Mouse (Mus musculus): ENCODE data around the gene Lrig1.
A peak's percentile ranks its signal among the peaks of the same experiment; 100 is the strongest.

Lrig1 gene

DNA sequence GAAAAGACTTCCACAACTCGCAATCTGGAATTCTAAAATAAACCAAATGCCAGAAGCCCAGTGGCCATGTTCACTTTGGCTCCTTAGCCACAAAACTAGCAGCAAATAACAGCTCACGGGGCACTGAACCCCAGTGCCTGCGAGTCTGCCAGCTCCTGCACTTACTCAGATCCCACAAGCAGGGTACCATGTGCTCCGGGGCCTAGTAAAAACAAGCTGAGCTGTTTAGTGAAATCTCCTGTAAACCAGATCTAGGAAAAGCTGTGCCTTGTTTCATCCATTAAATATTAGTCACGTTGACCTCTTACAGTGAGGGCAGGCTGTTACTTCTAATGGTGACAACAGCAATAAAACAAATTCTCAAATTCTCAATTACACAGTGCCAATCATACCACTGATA lies 81.3 kb downstream of the Lrig1 start:
- DNase-seq (ENCODE audit: low spot score in 2 of 2) = no peak

DNA sequence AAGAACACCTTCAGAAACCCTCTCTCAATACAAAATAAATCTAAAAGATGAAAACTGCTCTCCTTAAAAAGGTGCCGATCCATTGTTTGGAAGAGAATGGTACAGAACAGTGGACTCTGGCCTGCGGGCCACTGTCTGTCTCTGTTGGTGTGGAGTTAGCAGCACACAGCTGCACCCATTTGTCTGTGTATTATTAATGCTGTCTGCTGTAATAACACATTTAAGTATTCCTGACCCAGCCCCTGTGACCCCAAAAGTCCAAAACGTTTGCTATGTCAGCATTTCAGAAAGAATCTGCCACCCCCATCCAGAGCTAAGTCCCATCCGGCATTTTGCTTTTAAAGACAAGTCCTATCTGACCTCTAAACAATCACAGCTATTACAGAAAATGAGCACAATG lies 84.0 kb downstream of the Lrig1 start:
- no peak for DNase-seq (ENCODE audit: low spot score in 2 of 2)

DNA sequence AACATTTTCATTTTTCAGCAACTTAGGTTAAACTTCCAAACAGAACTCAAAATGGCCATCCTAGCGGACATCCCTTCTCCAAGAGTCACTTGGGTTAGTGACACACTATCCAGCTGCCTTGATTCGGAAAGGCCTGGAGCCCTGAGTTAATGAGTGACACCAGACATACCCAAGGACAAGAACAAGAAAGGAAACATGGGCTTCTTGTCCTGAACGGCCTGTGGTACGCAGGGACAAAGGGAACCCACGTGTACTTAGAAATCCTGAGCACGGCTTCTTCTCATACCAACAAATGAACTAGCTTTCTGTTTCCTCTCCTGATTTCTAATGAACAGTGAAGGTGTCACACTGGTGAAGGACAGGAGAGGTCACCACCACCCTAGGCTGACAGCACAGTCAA lies 85.6 kb downstream of the Lrig1 start:
- no peak for DNase-seq (ENCODE audit: low spot score in 2 of 2)

DNA sequence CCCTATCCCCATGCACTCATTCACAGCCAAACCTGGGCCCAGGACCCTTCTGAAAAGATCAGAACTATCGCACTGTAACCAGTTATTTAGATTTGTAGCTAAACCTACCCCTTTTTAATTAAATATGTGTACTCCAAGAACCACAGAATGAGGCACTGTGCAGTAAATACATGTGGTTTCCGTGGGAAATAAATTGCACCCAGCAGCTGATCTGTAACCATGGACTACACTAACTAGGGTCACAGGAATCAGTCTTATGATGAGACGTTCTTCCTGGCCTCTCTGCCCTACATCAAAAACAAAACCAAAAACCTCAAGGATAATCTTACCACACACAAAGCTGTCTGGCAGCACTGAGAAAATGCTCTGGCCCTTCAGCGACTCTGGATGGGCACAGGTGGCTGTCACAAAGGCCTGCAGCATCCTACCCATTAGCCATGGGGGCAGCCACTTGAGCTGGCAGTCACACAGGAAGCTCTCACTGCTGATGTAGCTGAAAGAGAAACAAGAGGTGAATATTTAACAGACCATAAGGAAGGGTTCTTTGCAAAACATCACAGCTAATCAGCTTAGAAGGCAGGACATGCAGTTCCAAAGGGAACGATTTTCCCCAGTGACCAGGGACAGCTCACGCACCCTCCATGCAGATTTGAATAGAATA lies 86.6 kb downstream of the Lrig1 start:
- no peak for DNase-seq (ENCODE audit: low spot score in 2 of 2)

DNA sequence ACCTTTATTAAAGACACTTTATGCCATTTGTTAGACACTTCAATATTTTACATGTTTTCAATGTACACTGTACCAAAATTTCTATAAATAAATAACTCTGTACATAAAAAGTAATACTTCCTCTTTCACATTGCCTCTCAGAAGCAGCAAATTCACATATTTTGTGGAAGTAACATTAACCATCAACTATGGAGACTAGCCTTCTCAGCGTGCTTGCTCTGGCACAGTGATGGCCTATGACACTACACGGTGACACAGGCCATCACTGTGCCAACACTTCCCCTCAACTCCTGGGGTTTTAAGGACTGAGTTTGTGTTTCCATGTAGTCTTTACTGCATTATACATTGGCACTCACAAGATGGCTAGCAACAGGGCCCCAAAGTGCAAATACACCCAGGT lies 95.4 kb downstream of the Lrig1 start:
- DNase-seq (ENCODE audit: low spot score in 2 of 2) = no peak

DNA sequence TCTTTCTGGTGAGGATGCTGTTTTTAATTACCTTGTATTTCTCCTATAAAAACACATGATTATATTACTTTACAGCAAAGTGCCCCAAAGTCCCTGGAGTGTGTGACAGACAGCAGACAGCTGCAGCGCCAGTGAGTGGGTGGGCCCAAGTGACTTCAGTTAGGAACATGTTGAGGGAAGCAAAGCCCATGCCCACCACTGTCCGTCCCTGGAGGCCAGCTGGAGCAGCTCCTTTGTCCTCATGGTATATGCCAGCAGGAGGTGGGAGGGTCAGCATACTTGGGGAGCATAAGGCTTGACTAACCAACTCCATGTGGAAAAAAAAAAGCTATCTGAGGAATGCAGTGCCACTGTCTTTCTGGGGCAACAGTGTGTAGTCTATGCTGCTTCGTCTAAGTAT lies 95.9 kb downstream of the Lrig1 start:
- no peak for DNase-seq (ENCODE audit: low spot score in 2 of 2)

DNA sequence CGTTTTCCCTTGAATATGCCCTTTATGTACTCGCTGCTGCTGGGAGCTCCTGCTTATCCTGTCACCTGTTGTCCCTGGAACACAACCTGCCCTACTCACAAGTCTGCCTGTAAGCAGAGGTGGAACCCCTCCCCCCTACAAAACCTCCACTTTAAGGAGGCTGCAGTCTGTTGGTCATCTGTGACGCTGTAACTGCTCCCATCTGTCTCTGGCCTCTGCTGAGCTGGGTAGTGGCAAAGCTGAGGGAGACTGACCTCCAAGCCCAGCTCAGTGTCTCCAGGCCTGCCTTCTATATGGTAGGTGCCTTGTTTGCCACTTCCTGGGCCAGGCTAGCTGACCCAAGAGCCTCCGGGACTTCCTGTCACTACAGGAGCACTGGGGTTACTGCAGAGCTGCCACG lies 98.1 kb downstream of the Lrig1 start:
- no peak for DNase-seq (ENCODE audit: low spot score in 2 of 2)

DNA sequence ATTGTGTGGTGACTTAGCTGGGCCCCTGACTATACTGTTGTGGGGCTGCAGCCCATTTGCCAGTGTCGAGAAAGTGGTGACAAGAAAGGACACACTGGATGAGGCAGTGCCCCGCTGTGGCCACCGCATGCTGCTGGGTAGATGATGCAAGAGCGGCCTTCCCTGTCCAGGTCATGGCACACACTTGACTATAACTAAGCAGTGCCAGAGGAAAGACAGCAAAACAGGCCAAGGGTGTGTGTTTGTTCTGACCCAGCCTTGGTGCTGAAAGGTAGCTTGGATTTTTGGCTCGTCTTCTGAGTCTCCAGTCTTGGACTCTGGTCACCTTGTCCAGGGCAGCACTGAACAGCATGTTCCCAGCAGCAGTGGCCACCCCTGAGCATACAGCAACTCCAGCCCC lies 98.9 kb downstream of the Lrig1 start:
- no peak for DNase-seq (ENCODE audit: low spot score in 2 of 2)

DNA sequence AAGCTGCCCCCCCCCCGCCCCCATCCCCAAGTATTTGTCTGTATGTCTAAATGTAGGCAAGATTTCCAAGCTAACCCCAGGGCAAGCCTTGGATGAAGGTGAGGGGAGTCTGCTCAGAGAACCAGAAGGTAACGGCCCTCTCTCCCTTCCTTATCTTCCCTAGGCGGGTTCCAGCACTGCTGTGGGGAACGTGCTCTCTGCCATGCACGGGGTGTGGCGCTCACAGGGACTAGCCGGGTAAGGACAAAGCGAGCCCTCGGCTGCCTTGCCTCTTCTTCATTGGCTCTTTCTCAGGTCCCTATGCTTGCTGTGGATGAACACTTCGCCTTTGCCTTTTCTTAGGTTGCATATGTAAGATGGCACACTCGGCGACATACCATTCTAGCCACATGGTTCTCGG lies 100.9 kb downstream of the Lrig1 start:
- DNase-seq (ENCODE audit: low spot score in 2 of 2) = no peak

DNA sequence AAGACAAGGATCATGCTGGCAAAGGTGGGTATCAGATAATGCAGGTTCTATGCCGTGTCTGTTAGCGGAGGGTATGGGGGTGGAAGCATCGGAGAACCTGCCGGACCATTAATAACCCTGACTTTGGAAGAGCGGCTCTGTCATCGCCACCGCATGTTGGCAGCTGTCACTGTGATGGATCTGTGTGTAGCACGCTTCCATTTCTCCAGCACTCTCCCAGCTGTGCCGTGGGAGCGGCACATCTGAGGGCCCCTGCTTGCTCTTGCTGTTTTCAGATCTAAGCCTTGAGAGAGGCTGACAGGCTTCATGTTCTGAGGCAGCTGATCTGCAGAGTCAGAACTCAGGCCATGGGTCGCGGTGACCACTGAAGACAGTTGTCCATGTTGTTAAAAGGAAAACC lies 101.5 kb downstream of the Lrig1 start:
- DNase-seq (ENCODE audit: low spot score in 2 of 2) = no peak

DNA sequence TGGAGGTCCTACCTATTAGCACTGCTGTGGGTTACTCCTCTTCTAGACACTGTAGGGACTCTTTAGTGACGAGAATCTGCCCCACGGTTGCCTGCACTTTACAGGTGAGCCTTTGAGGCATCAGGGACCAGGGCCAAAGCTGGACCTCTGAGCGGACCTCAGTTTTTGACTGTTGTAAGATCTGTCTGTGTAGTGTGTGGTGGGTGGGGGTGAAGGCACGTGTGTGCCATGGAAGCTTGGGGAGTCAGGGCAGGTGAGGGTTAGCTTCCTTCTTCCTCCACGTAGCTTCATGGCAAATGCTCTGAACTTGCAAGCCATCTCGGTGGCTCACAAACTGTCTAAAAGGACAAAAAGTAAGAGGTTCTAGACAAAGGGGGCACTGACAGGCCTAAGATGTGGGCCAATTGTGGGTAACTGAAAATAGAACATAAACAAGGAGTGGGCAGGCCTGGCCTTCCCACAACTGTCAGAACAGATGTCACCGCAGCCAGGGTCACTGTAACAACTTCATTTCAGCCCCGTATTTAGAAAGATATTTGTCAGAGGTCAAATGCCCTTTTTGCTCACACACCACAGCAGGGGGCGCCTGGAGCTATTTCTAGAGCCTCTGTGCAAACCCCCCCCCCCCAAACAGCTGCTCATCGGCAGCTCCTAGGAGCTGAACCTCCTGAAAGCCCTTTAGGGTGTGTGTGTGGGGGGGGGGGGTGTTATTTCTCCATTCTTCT lies 103.0 kb downstream of the Lrig1 start:
- peak in 1 of 2 experiments; percentile 39 for DNase-seq (ENCODE audit: low spot score in 2 of 2)

DNA sequence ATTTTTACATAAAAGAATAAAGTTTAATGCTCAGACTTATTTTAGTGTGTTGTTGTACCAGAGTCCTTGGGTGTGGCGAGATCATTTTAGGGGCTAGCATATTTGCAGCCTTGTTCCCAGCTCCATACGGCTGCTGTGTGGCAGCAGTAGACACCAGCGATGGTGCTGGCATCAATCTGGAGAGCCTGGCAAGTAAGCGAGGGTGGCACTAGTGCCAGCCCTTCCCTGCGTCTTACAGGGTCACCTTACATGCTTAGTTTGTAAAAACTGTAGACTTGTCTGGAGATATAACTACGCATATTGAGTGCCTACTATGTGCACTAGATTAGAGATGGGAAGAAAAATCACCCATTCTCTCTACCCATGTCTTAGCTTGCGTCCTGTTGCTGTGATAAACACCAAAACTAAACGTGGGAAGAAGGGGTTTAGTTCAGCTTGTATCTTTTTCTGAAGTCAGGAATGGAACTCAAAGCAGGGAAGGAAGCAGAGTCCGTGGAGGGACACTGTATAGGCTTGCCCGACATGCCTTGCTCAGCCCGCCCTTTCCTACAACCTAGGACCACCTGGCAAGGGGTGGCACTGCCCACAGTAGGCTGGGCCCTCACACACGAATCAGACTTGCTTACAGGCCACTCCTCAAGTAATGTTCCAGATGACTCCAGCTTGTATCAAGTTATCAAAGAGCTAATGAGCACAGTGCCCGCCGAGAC lies 103.8 kb downstream of the Lrig1 start:
- DNase-seq (ENCODE audit: low spot score in 2 of 2) = no peak

DNA sequence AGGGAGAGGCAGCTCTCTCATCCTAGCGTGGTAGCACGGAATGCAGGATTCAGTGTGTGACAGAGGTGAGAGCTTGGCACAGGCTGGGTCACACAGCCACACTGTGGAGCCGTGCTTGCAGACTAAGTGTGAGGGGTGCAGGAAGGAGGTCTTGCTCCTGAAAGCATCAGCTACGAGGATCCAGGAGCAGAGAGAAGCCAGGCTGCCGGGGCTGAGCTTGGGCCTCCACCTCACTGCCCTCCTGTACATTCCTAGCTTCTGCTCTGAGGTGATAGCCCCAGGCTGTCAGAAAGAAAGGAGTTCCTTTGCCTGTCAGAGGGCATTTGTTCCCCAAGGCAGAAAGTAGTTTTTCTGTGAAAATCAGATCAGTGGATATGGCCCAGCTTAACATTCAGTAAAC lies 104.8 kb downstream of the Lrig1 start:
- DNase-seq (ENCODE audit: low spot score in 2 of 2) = no peak

DNA sequence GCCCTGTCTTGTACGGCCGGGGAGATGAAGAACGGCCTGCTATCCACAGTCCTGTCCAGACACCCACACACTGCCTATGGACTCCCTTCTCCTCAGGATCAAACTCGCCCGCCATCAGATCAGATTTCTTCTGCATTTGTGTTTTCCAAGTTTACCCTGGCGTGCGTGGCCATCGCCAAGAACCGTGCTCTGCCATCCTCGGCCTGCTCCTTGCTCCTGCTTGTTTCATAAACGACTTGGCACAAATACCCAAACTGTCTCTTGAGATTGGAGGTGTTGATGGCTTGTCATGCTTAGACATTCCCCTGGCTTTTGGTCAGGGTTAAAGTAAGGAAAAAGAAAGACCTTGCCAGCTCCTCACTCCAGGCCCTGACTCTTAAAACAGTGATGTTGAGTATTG lies 105.2 kb downstream of the Lrig1 start:
- peak in 1 of 2 experiments; percentile 1 for DNase-seq (ENCODE audit: low spot score in 2 of 2)

DNA sequence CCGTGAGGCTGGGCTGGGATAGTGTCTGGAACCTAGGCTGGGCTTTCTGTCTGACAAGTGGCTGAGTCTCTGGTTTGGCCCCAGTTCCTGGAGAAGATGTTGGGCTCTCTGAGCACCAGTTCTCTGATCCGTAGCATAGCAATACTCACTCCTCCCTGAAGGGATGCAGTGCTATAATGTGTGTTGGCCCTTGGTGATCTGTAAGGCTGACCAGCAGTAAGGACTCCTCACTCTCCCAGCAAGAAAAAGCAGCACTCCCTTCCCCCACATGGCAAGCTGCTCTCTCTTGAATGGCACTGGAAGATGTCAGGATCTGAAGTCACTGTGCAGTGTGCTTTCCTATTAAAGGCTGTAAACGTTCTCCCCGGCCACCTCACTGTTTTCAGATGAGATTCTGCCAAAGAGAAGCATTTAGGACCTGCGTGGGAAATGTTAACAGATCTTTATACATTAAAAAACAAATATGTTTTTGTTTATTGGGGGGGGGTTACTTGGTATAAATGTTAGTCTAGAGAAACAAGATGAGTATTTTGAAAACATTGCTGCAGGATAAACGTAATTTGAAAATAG lies 105.8 kb downstream of the Lrig1 start:
- DNase-seq (ENCODE audit: low spot score in 2 of 2) = peak in 1 of 2 experiments; percentile 1

DNA sequence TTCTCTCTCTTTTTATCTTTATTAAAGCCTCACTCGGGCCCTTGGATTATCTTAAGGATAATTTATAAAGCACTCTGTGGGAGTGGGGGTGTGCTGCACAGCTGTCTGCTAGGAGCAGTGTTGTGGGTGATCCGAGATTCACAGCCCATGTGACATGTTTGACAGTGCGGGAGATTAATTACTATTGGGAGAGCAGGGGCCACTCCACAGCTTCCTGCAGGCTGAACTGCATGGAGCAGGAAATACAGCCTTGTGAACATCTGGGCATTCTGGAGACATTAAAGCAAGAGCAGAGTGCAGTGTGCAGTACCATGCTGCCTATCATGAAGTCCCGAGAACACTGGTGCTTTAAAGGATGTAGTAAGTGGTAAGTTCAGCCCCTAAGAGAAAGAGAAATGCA lies 107.2 kb downstream of the Lrig1 start:
- peak in 1 of 2 experiments; percentile 1 for DNase-seq (ENCODE audit: low spot score in 2 of 2)

DNA sequence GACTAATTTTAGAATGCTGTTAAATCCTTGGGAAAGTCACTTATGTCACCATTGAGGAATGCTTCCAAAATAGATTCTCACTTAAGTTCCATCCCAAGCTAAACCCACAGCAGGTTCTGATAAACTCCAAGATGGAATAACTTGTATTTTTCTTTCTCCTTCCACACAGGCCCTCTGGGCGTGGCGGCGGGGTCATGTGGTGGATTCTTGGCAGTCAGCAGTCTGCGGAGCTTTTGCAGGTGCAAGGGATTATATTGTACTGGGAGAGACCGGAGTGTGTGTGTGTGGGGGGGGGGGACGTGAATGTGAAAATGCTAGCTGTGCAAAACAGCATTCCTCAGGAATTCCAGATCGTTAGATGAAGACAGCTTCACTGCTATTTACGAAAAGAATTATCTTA lies 107.7 kb downstream of the Lrig1 start:
- DNase-seq (ENCODE audit: low spot score in 2 of 2) = no peak

DNA sequence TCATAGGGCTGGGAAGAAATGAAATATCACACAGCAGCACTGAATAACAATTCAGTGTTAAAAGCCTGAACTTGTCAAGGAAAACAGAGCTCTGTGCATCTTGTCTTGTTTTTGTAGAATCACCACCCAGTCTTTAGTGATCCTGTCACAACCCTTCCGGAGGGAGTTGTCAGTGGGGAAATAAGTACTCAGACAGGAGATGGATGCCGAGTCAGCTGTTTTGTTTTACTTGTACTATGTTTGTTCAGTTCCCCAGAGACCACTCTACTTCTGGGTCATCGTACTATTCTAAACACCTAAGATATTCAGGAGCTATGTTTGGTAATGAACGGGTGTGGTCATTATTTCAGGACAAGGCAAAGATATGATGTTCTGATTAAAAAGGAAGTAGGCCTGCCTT lies 111.6 kb downstream of the Lrig1 start:
- DNase-seq (ENCODE audit: low spot score in 2 of 2) = no peak

DNA sequence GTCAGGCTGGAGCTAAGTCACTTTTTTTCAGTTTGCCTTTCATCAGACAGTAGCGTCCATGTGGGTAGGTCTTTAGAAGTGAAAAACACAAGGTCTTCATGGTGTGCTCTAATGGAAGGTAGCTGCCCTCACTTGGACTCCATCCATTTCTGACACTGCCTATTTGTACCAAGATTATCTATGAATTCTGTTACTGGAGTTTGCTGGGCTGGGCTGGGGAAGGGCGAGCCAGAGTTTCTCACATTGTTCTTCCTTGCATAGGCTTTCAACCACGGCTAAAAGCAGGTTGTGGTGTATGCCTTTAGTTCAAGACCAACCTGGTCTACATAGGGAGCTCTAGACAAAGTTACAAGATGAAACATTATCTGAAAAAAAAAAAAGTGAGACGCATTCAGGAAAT lies 115.0 kb downstream of the Lrig1 start:
- no peak for DNase-seq (ENCODE audit: low spot score in 2 of 2)

DNA sequence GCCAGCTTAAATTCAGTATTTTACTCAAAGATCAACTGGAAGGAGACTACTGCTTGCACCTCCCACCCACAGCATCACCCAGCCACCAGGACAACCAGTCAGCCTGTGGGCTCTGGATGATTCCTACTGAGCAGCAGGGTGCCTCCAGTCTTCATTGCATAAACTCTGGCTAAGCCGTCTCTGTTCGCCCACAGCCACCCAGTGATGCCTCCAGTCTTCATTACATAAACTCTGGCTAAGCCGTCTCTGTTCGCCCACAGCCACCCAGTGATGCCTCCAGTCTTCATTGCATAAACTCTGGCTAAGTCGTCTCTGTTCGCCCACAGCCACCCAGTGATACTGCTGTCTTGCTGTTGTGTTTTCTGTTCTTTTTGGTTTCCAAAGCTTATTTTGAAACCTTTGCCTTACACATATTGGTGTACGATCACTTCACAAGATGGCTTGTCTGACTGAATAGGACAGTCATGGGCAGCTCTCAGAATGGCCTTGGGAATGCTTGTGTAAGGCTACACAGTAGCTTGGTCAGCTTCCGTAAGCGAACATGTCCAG lies 115.7 kb downstream of the Lrig1 start:
- DNase-seq (ENCODE audit: low spot score in 2 of 2) = no peak

DNA sequence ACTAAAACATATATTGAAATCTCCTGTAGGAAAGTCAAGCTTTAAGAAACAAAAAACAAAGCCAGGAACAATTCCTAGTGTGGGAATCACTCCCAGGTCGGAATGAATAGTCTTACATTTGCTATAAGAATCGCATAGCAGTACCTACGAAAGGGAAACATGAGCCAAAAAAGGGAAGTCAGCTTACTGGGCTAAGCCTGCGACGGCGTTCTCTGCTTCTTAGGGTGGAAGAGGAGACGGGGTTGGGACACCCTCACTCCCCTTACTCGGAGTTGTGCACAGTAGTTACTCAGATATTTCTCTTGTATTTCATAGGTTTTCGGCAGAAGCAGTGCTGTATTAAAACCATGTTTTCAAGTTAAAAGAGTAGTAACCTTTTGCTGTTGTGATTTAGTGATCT lies 117.9 kb downstream of the Lrig1 start:
- DNase-seq (ENCODE audit: low spot score in 2 of 2) = no peak

DNA sequence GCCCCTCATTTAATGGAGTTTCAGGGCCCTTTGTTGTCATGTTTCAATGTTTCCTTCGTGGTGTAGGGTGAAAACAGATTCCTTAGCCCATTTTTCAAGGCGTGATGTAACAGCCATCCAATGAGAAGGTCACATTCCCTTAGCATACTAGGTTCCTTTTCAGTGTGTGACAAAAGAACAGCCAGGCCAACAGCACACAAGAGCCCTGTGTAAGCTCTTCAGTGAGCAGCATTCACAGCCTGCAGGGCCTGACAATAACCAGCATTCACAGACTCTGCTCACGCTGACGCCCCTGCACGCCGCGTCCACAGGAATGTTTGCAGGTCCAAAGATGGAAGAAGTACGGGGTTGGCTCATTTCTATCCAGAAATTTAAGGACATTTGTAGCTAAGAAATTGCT lies 122.0 kb downstream of the Lrig1 start:
- DNase-seq (ENCODE audit: low spot score in 2 of 2) = no peak

Data from thymus, postnatal 10 days (tissue).